Mouse (Mus musculus): Measurements from ENCODE around the gene Sox5. TPM values are rescaled to one million over a fixed set of nuclear protein-coding genes. Genes with fewer than 3 reads are reported as not detected.

Sox5 gene
- total and polyA plus RNA-seq, 2 experiments from 2014 or later: 26.2 to 32.9 TPM

DNA sequence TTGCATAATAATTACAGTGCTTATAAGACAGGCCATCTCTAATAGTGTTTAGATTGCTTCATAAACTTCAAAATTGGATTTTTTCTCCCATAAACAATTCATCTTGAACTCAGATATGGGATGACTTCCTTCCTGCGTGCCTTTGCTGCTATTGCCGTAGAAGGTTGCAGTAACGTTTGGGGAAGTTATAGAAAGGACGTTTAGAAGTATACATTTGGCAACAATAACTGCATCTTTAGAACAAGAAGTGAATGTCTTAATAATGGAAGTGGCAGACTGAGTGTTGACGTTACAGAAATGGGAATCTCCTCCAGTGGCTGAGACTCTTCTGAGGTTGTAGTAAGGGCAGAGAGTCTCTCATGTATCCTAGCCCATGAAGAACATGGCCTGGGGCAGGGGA, 955.0 kb downstream of the Sox5 start:
- WGBS: 80% methylated on average over 5 of the region's 5 CpGs
- TF ChIP-seq CTCF (IDR thresholded peaks at IDR 0.05; ENCODE audit: low read depth): no peak
- DNase-seq (ENCODE audit: low spot score): no peak
- H3K9me3 ChIP-seq (ENCODE audit: low read length): no peaks in the 10 kb centered on the region
- H3K27ac ChIP-seq: no peak overlapping the region
- no peak overlapping the region for H3K4me3 ChIP-seq (ENCODE audit: low read length)
- no peak for ATAC-seq
- no peaks in the 10 kb centered on the region for H3K27me3 ChIP-seq (ENCODE audit: insufficient read depth, low read length)
- no peak overlapping the region for H3K9ac ChIP-seq (replicated peaks; ENCODE audit: low read length)
- H3K4me1 ChIP-seq (ENCODE audit: insufficient read depth, low read length): no peaks in the 10 kb centered on the region
- no peaks in the 10 kb centered on the region for H3K36me3 ChIP-seq (ENCODE audit: insufficient read depth, low read length)
- no peak overlapping the region for H3K4me2 ChIP-seq (ENCODE audit: low read depth, low read length)

DNA sequence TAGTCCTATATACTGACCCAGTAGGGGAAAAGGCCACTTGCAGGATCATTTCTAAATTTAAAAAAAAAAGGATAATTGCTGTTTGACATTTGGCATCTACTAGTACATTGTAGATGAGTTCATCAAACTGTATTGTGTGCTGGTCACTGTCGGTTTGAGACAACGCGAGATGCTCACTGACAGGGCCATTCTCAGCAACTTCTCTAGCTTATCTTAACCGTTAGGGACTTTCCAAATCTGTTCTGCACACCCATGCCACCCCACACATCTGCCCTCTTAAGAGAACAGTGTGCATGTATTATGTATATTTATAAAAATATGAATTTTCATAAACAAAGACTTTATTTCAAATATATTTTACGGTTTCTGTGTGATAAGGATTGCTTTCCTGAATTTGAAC, 955.8 kb downstream of the Sox5 start:
- Histone ChIP-seq H3K36me3 (ENCODE audit: insufficient read depth, low read length) (no peaks in the 10 kb centered on the region), H3K9ac (replicated peaks; ENCODE audit: low read length) (no peak overlapping the region), H3K4me3 (ENCODE audit: low read length) (no peak overlapping the region), H3K27ac (no peak overlapping the region), H3K4me2 (ENCODE audit: low read depth, low read length) (no peak overlapping the region), H3K9me3 (ENCODE audit: low read length) (no peaks in the 10 kb centered on the region), H3K27me3 (ENCODE audit: insufficient read depth, low read length) (no peaks in the 10 kb centered on the region), H3K4me1 (ENCODE audit: insufficient read depth, low read length) (no peaks in the 10 kb centered on the region)
- no peak for TF ChIP-seq CTCF (IDR thresholded peaks at IDR 0.05; ENCODE audit: low read depth)
- ATAC-seq (no peak), DNase-seq (ENCODE audit: low spot score) (no peak)
- WGBS: 85% methylated on average over 5 of the region's 5 CpGs

DNA sequence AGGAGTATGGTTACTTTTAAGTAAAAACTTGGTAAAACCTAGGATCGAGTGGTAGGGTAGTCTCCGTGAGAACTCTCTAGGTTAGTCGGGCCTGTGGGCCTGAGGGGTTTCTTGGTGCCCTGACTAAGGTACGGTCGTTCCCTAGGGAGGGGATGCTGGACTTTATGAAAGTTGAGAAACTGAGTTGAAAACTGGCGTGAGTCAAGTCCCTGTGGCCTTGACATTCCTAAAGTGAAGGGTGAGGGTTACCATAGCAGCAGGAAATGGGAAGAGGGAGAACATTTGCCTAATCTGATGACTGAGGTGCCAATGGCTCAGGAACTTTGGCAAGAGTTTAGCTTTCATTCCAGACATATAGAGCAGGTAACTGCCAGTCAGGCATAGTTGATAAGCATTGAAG, 956.7 kb downstream of the Sox5 start:
- no peaks in the 10 kb centered on the region for H3K36me3 ChIP-seq (ENCODE audit: insufficient read depth, low read length)
- WGBS: 70% methylated on average over 6 of the region's 6 CpGs

DNA sequence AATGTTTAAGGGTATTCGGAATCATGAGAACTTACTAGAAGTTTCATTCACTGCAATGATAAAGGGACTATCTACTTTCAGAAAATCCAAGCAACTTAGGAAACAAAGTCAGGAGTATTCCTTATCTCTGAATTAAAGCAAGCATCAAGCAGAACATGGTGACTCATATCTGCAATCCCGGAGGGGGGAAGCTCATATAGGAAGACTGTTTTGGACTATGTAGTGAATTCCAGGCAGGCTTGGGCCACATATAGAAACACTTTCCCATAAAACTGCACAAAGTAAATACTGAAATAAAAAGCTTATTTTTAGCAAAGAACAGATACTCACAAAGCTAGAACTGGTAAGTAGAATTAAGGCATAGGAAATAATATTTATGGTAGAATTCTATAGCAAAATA, 993.3 kb downstream of the Sox5 start:
- Histone ChIP-seq H3K27ac (no peak overlapping the region), H3K27me3 (ENCODE audit: insufficient read depth, low read length) (no peaks in the 10 kb centered on the region), H3K4me2 (ENCODE audit: low read depth, low read length) (no peak overlapping the region), H3K4me3 (ENCODE audit: low read length) (no peak overlapping the region), H3K4me1 (ENCODE audit: insufficient read depth, low read length) (no peaks in the 10 kb centered on the region), H3K9ac (replicated peaks; ENCODE audit: low read length) (no peak overlapping the region), H3K9me3 (ENCODE audit: low read length) (no peaks in the 10 kb centered on the region), H3K36me3 (ENCODE audit: insufficient read depth, low read length) (no peaks in the 10 kb centered on the region)
- DNase-seq (ENCODE audit: low spot score): no peak
- WGBS: 95% methylated on average over 2 of the region's 2 CpGs
- no peak for ATAC-seq
- TF ChIP-seq CTCF (IDR thresholded peaks at IDR 0.05; ENCODE audit: low read depth): no peak

More for the DNA sequence above, 956.7 kb downstream of the Sox5 start:
- Histone ChIP-seq H3K4me2 (ENCODE audit: low read depth, low read length) (no peak overlapping the region), H3K27ac (no peak overlapping the region), H3K4me1 (ENCODE audit: insufficient read depth, low read length) (no peaks in the 10 kb centered on the region), H3K27me3 (ENCODE audit: insufficient read depth, low read length) (no peaks in the 10 kb centered on the region), H3K4me3 (ENCODE audit: low read length) (no peak overlapping the region), H3K9ac (replicated peaks; ENCODE audit: low read length) (no peak overlapping the region), H3K9me3 (ENCODE audit: low read length) (no peaks in the 10 kb centered on the region)
- DNase-seq (ENCODE audit: low spot score) (no peak), ATAC-seq (no peak)
- no peak for TF ChIP-seq CTCF (IDR thresholded peaks at IDR 0.05; ENCODE audit: low read depth)

DNA sequence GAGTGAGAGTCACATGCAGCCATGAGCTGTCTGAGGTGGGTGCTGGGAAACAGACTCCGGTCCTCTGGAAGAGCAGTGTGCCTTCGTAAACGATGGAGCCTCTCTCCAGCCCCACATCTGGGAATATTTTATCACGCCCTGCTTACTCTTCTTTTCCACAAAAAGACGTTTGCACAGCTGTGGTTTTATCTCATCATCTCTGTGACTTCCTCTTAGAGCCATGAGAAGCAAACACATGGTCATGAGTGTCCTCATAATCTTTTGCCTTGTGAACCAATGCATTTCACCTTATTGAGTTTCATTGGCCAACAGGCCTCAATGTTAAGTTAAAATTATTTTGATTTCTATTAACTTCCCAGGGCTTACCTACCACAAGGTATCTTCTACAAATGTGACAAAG, 994.4 kb downstream of the Sox5 start:
- Histone ChIP-seq H3K9ac (replicated peaks; ENCODE audit: low read length) (no peak overlapping the region), H3K27ac (no peak overlapping the region), H3K4me3 (ENCODE audit: low read length) (no peak overlapping the region), H3K4me2 (ENCODE audit: low read depth, low read length) (no peak overlapping the region), H3K4me1 (ENCODE audit: insufficient read depth, low read length) (no peaks in the 10 kb centered on the region), H3K9me3 (ENCODE audit: low read length) (no peaks in the 10 kb centered on the region), H3K27me3 (ENCODE audit: insufficient read depth, low read length) (no peaks in the 10 kb centered on the region), H3K36me3 (ENCODE audit: insufficient read depth, low read length) (no peaks in the 10 kb centered on the region)
- DNase-seq (ENCODE audit: low spot score): no peak
- no peak for ATAC-seq
- WGBS: 89% methylated on average over 5 of the region's 5 CpGs
- TF ChIP-seq CTCF (IDR thresholded peaks at IDR 0.05; ENCODE audit: low read depth): no peak

DNA sequence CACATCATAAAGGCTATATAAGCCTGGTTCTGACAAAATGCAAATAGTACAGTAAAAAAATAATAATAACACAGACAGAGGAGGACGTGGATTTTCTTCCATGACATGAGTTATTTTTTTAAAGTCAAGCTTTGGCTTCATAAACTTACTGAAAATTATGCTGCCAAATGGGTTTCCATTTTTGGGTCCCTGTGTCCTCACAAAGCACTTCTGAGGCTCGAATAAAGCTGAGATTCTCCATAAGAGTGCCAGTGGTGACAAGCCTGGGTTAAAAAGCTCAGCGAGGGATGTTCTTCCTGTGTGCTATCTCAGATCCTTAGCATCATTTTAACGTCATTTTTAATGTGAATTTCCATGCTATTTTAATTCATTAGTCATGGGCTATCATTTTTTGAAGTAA, 996.1 kb downstream of the Sox5 start:
- Histone ChIP-seq H3K4me2 (ENCODE audit: low read depth, low read length) (no peak overlapping the region), H3K9me3 (ENCODE audit: low read length) (no peaks in the 10 kb centered on the region), H3K9ac (replicated peaks; ENCODE audit: low read length) (no peak overlapping the region), H3K27me3 (ENCODE audit: insufficient read depth, low read length) (no peaks in the 10 kb centered on the region), H3K36me3 (ENCODE audit: insufficient read depth, low read length) (no peaks in the 10 kb centered on the region), H3K4me1 (ENCODE audit: insufficient read depth, low read length) (no peaks in the 10 kb centered on the region), H3K27ac (no peak overlapping the region), H3K4me3 (ENCODE audit: low read length) (no peak overlapping the region)
- ATAC-seq (no peak), DNase-seq (ENCODE audit: low spot score) (no peak)
- WGBS: 67% methylated on average over 4 of the region's 4 CpGs
- no peak for TF ChIP-seq CTCF (IDR thresholded peaks at IDR 0.05; ENCODE audit: low read depth)
